Mouse (Mus musculus) ES-E14 (cell line): ENCODE data around the gene Gm2174.

Source experiments
- HCFC1 ChIP-seq: IDR thresholded peaks from 2 replicates; pipeline ENCODE4 v1.6.1; 2012; ENCODE audit warnings: low read length, inconsistent platforms, borderline replicate concordance; ENCODE audit not compliant: insufficient read depth
- MAFK ChIP-seq: IDR thresholded peaks from 2 replicates; pipeline ENCODE4 v1.6.1; 2014; ENCODE audit warnings: mild to moderate bottlenecking, low read depth, low read length, inconsistent platforms; ENCODE audit not compliant: insufficient read depth
- ZC3H11A ChIP-seq: IDR thresholded peaks from 2 replicates; pipeline ENCODE4 v1.6.1; 2012; ENCODE audit warnings: low read depth, mild to moderate bottlenecking, inconsistent platforms, low read length, borderline replicate concordance
- ZNF384 ChIP-seq: IDR thresholded peaks from 2 replicates; pipeline ENCODE4 v1.6.1; 2012; ENCODE audit warnings: low read depth, low read length, inconsistent platforms

DNA sequence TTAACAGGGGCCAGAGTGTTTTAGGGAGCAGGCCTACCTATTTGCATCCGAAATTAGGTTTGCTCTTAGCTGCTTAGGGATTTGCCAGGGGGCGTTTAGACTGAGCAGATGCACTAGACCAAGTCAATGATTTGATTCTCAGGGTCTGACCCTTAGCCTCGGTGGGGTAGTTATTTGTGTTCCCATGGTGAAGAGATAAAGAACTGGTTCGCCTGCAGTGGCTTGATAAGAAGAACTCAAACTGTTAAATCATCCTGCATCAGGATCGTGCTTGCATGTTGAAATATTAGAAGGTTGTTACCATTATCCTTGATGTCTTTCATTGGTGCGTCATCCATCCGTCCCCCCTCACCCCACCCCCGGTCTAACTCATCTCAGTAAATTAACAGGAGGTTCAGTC, 8.6 kb downstream of the Gm2174 start:
- TF ChIP-seq ZC3H11A (no peak), MAFK (no peak), ZNF384 (no peak), HCFC1 (no peak)
